Comparison of ENCODE assay signal across 8 mouse cellular contexts in the genomic region with DNA sequence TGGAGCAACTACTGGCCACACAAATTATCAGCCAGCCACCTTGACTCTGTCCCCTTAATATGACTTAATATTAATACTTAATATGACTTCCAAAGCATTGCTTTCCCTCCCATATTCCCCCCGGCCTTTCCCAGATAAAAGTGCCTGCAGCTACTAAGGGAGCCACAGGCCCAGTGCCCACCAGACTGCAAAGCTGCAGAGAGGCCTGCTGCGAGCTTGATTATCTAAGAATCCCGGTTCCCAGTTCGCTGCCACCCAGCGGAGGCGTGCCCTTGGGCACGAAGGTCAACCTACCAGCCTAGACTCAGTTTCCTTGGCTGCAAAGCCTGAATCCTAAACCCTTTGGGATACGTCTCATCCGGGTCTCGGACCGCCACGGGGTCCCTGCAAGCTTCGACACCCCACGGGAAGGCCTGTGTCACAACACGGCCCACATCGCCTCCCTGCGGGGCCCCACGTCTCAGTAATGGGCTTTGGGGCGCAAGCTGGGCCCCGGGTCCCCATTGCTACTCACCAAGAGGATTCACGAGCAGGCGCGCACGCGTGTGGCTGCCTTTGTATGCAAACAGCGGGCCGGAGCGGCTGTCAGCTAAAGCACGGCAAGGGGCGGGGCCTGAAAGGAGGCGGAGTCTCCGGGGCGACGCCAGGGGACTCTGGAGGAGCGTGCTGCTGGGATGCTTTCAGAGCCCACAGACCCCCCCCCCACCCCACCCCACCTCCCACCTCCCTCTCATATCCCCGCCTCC. TPM values are rescaled to one million over a fixed set of nuclear protein-coding genes. Genes with fewer than 3 reads are reported as not detected.
DNase-seq lines count a peak whose midpoint lies in the region; ATAC-seq and TF ChIP-seq lines count a peak whose summit lies in the region.

No protein-coding gene starts in this region.

- no peak; the same call in 1 of the 2 replicates for TF ChIP-seq CTCF in liver, embryonic 14.5 days (IDR thresholded peaks at IDR 0.05; ENCODE audit: low read depth)
- no peak for TF ChIP-seq CTCF in stomach, postnatal 0 days (IDR thresholded peaks at IDR 0.05; ENCODE audit: low read depth)

- no peaks in the 10 kb centered on the region for H3K36me3 ChIP-seq in heart, embryonic 15.5 days
- no peaks in the 10 kb centered on the region for H3K36me3 ChIP-seq in liver, embryonic 14.5 days (replicated peaks; ENCODE audit: control insufficient read depth, insufficient read depth, low read depth)
- no peaks in the 10 kb centered on the region for H3K36me3 ChIP-seq in neural tube, embryonic 11.5 days (ENCODE audit: control insufficient read depth, insufficient read depth, low read length)
- H3K36me3 ChIP-seq in stomach, postnatal 0 days (ENCODE audit: control insufficient read depth, insufficient read depth, low read length): no peaks in the 10 kb centered on the region

- peak; percentile 74 for ATAC-seq in heart, embryonic 15.5 days (replicated peaks; ENCODE audit: insufficient number of reproducible peaks, insufficient read depth, low FRiP score, low read depth)
- peak; percentile 71 for ATAC-seq in liver, embryonic 14.5 days (ENCODE audit: insufficient read depth)
- ATAC-seq in neural tube, embryonic 11.5 days (ENCODE audit: insufficient read depth, low FRiP score, low TSS enrichment): peak; percentile 90
- peak; percentile 85 for ATAC-seq in stomach, postnatal 0 days (ENCODE audit: low FRiP score, low TSS enrichment)

- DNase-seq in CD4-positive, CD25-positive, alpha-beta regulatory T cell, adult 2 months (ENCODE audit: low read depth, low spot score): peak; percentile 97
- DNase-seq in fibroblast of lung, adult 2 months (ENCODE audit: low read depth): peak; percentile 78
- peak; percentile 96 for DNase-seq in kidney, postnatal 25 days
- peak; percentile 64 to 71 (median 66) for DNase-seq in liver, embryonic 14.5 days (ENCODE audit: low read depth in 3 of 3, low spot score in 3 of 3)
- peak; percentile 93 for DNase-seq in neural tube, embryonic 11.5 days (ENCODE audit: low spot score)
- DNase-seq in stomach, postnatal 0 days (ENCODE audit: low spot score): peak; percentile 95

- H3K4me1 ChIP-seq in brown adipose tissue, adult 24 weeks (ENCODE audit: control insufficient read depth, insufficient read depth, insufficient read length, low read length): peaks cover 14% of the 10 kb centered on the region
- H3K4me1 ChIP-seq in heart, embryonic 15.5 days (replicated peaks): peaks cover 60% of the 10 kb centered on the region
- peaks cover 11 to 48% of the 10 kb centered on the region in 2 experiments for H3K4me1 ChIP-seq in liver, embryonic 14.5 days (replicated peaks; ENCODE audit: control insufficient read depth in 2 of 2, insufficient read depth in 2 of 2, low read length in 1 of 2)
- H3K4me1 ChIP-seq in neural tube, embryonic 11.5 days (ENCODE audit: control insufficient read depth, insufficient read depth, low read length): peaks cover 14% of the 10 kb centered on the region; the same call in 1 of the 2 replicates
- peaks cover 6% of the 10 kb centered on the region; the same call in 1 of the 2 replicates for H3K4me1 ChIP-seq in stomach, postnatal 0 days (replicated peaks; ENCODE audit: control insufficient read depth, insufficient read depth)

- no peaks in the 10 kb centered on the region for H3K27me3 ChIP-seq in heart, embryonic 15.5 days
- H3K27me3 ChIP-seq in liver, embryonic 14.5 days (ENCODE audit: control insufficient read depth, insufficient read depth, low read length): no peaks in the 10 kb centered on the region
- no peaks in the 10 kb centered on the region for H3K27me3 ChIP-seq in neural tube, embryonic 11.5 days (ENCODE audit: control insufficient read depth, insufficient read depth, low read length)
- no peaks in the 10 kb centered on the region for H3K27me3 ChIP-seq in stomach, postnatal 0 days (ENCODE audit: control insufficient read depth, insufficient read depth, low read length)

- TF ChIP-seq EP300 in liver, embryonic 14.5 days (IDR thresholded peaks at IDR 0.05; ENCODE audit: low read depth): no peak
- TF ChIP-seq EP300 in stomach, postnatal 0 days (optimal IDR thresholded peaks at IDR 0.05): no peak

- peak overlapping the region; percentile 63 for H3K9ac ChIP-seq in heart, embryonic 15.5 days
- peak overlapping the region; percentile 80 for H3K9ac ChIP-seq in liver, embryonic 14.5 days (replicated peaks)
- H3K9ac ChIP-seq in neural tube, embryonic 11.5 days (ENCODE audit: low read length): peak overlapping the region; percentile 79
- H3K9ac ChIP-seq in stomach, postnatal 0 days (ENCODE audit: low read length): peak overlapping the region; percentile 70

- H3K4me2 ChIP-seq in heart, embryonic 15.5 days: peak overlapping the region; percentile 72
- peak overlapping the region; percentile 96 for H3K4me2 ChIP-seq in liver, embryonic 14.5 days (ENCODE audit: low read depth)
- peak overlapping the region; percentile 82 for H3K4me2 ChIP-seq in neural tube, embryonic 11.5 days (ENCODE audit: low read depth)
- H3K4me2 ChIP-seq in stomach, postnatal 0 days (replicated peaks; ENCODE audit: low read depth): peak overlapping the region; percentile 87

- H3K9me3 ChIP-seq in heart, embryonic 15.5 days (replicated peaks): no peaks in the 10 kb centered on the region
- no peaks in the 10 kb centered on the region for H3K9me3 ChIP-seq in liver, embryonic 14.5 days (ENCODE audit: control insufficient read depth, low read length)
- H3K9me3 ChIP-seq in neural tube, embryonic 11.5 days (ENCODE audit: control insufficient read depth, low read length): no peaks in the 10 kb centered on the region
- H3K9me3 ChIP-seq in stomach, postnatal 0 days (ENCODE audit: control insufficient read depth, low read length): no peaks in the 10 kb centered on the region

- WGBS in heart, embryonic 15.5 days: under 1% methylated on average over 35 of the region's 36 CpGs
- WGBS in liver, embryonic 14.5 days (ENCODE audit: insufficient replicate concordance): under 1% methylated on average over 34 of the region's 36 CpGs
- 0% methylated on average over 31 of the region's 36 CpGs for WGBS in neural tube, embryonic 11.5 days
- under 1% methylated on average over 34 of the region's 36 CpGs for WGBS in stomach, postnatal 0 days

- H3K27ac ChIP-seq in brown adipose tissue, adult 24 weeks (replicated peaks; ENCODE audit: low read depth, low read length): peak overlapping the region; percentile 94
- H3K27ac ChIP-seq in heart, embryonic 15.5 days: peak overlapping the region; percentile 53
- peak overlapping the region; percentile 67 for H3K27ac ChIP-seq in liver, embryonic 14.5 days
- peak overlapping the region; percentile 56; the same call in 1 of the 2 replicates for H3K27ac ChIP-seq in neural tube, embryonic 11.5 days (ENCODE audit: low read depth, low read length)
- peak overlapping the region; percentile 74 for H3K27ac ChIP-seq in stomach, postnatal 0 days (replicated peaks)

- peak overlapping the region; percentile 99 for H3K4me3 ChIP-seq in brown adipose tissue, adult 24 weeks (ENCODE audit: insufficient read depth, low read depth, low read length)
- peak overlapping the region; percentile 59 for H3K4me3 ChIP-seq in heart, embryonic 15.5 days
- H3K4me3 ChIP-seq in liver, embryonic 14.5 days (ENCODE audit: insufficient read depth in 1 of 2, low read depth in 2 of 2, low read length in 2 of 2): peak overlapping the region; percentile 82 to 91
- peak overlapping the region; percentile 75 for H3K4me3 ChIP-seq in neural tube, embryonic 11.5 days (ENCODE audit: low read depth, low read length)
- H3K4me3 ChIP-seq in stomach, postnatal 0 days (ENCODE audit: low read depth, low read length): peak overlapping the region; percentile 68

RNA-seq across cellular contexts. Expression of a gene that starts 21.4 kb away (rescaled TPM):
- 258 and 314 TPM in 2 replicates for polyA plus RNA-seq in brown adipose tissue, adult 24 weeks (2012; ENCODE audit: insufficient read depth, insufficient read length, missing spikeins)
- polyA plus RNA-seq in heart, embryonic 15.5 days (2015; fragmentation: Nextera tagmentation; extraction: Ambion mirVana): 6.8 TPM in 2 replicates
- 5.5 and 5.8 TPM in 2 replicates for polyA plus RNA-seq in liver, embryonic 14.5 days (2012; rRNA removed)
- 4.8 and 6.2 TPM in 2 replicates for polyA plus RNA-seq in liver, embryonic 14.5 days (2014; fragmentation: Nextera tagmentation; extraction: Ambion mirVana)
- polyA plus RNA-seq in neural tube, embryonic 11.5 days (2014; fragmentation: Nextera tagmentation; extraction: Ambion mirVana): 10.8 and 12.0 TPM in 2 replicates
- polyA plus RNA-seq in stomach, postnatal 0 days (2015; fragmentation: Nextera tagmentation; extraction: Ambion mirVana): 1.6 and 1.8 TPM in 2 replicates

Comparison
In these comparisons a context has a peak if more than half of its experiments do, and no peak if none do; other contexts are left out.
1. Peak in every context shown above with its lines: DNase-seq, ATAC-seq, H3K4me3 ChIP-seq and H3K27ac ChIP-seq.
2. RNA of a gene that starts 21.4 kb away (polyA plus RNA-seq): 258 to 314 TPM in brown adipose tissue, adult 24 weeks; 10.8 to 12.0 TPM in neural tube, embryonic 11.5 days, 6.8 TPM in heart, embryonic 15.5 days, 4.8 to 6.2 TPM in liver, embryonic 14.5 days and 1.6 to 1.8 TPM in stomach, postnatal 0 days; every median in the first group is over 10 times any median in the second.